Mouse (Mus musculus): Measurements from ENCODE around the gene Runx1. TPM values are rescaled to one million over a fixed set of nuclear protein-coding genes. Genes with fewer than 3 reads are reported as not detected.

The Runx1 gene
- polyA plus RNA-seq, 1 experiment = 32.5 TPM

GRCm38 (mm10) chr16:92644315-92644714, 181.6 kb downstream of the Runx1 start:
- H3K4me1 ChIP-seq (ENCODE audit: control insufficient read depth, insufficient read depth, low read length) = peaks cover 5% of the 10 kb centered on the region; the same call in 1 of the 2 replicates
- WGBS = 43% methylated on average over 10 of the region's 10 CpGs
- no peak overlapping the region for H3K4me3 ChIP-seq (replicated peaks; ENCODE audit: extremely low read depth, low read depth, low read length)
- TF ChIP-seq CTCF (IDR thresholded peaks at IDR 0.05; ENCODE audit: insufficient read depth, low read length) (no peak), POLR2A (IDR thresholded peaks at IDR 0.05; ENCODE audit: borderline replicate concordance, extremely low read depth, low read depth, low read length) (no peak)
- DNase-seq = no peak

- H3K4me3 ChIP-seq (replicated peaks; ENCODE audit: extremely low read depth, low read depth, low read length) = no peak overlapping the region
- 73% methylated on average over 8 of the region's 8 CpGs for WGBS
- peaks cover 5% of the 10 kb centered on the region; the same call in 1 of the 2 replicates for H3K4me1 ChIP-seq (ENCODE audit: control insufficient read depth, insufficient read depth, low read length)
- no peak for DNase-seq
- TF ChIP-seq POLR2A (IDR thresholded peaks at IDR 0.05; ENCODE audit: borderline replicate concordance, extremely low read depth, low read depth, low read length) (no peak), CTCF (IDR thresholded peaks at IDR 0.05; ENCODE audit: insufficient read depth, low read length) (no peak)
Measured at GRCm38 (mm10) chr16:92642283-92642682, 183.7 kb downstream of the Runx1 start.

GRCm38 (mm10) chr16:92641053-92641452, 184.9 kb downstream of the Runx1 start:
- H3K4me3 ChIP-seq (replicated peaks; ENCODE audit: extremely low read depth, low read depth, low read length) = no peak overlapping the region
- WGBS = 42% methylated on average over 6 of the region's 6 CpGs
- DNase-seq = no peak
- H3K4me1 ChIP-seq (ENCODE audit: control insufficient read depth, insufficient read depth, low read length) = peaks cover 3% of the 10 kb centered on the region; the same call in 1 of the 2 replicates
- TF ChIP-seq CTCF (IDR thresholded peaks at IDR 0.05; ENCODE audit: insufficient read depth, low read length) = no peak
- no peak for TF ChIP-seq POLR2A (IDR thresholded peaks at IDR 0.05; ENCODE audit: borderline replicate concordance, extremely low read depth, low read depth, low read length)

GRCm38 (mm10) chr16:92639093-92639492, 186.9 kb downstream of the Runx1 start:
- no peak for DNase-seq
- TF ChIP-seq CTCF (IDR thresholded peaks at IDR 0.05; ENCODE audit: insufficient read depth, low read length) = no peak
- no peak for TF ChIP-seq POLR2A (IDR thresholded peaks at IDR 0.05; ENCODE audit: borderline replicate concordance, extremely low read depth, low read depth, low read length)
- 72% methylated on average over 8 of the region's 8 CpGs for WGBS
- Histone ChIP-seq H3K4me1 (ENCODE audit: control insufficient read depth, insufficient read depth, low read length) (no peaks in the 10 kb centered on the region), H3K4me3 (replicated peaks; ENCODE audit: extremely low read depth, low read depth, low read length) (no peak overlapping the region)

DNA sequence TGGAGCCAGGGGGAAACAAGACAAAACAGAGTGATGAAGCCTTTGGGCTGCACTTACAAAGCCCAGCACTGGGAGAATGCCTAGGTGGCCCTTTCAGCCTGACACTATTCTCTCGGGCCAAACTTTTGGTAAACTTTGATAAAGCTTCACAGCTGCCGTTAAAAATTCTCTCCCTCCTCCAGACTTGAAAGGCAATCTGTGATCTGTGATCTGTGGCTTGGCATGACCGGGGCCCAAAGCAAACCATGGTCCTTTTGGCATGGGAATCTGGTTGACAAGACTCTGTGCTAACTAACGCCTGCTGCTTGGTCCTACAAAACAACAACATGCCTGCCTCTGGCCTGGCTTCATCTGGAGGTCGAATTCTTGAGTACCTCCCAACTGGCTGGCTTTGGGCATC, 188.9 kb downstream of the Runx1 start:
- TF ChIP-seq CTCF (IDR thresholded peaks at IDR 0.05; ENCODE audit: insufficient read depth, low read length) (no peak), POLR2A (IDR thresholded peaks at IDR 0.05; ENCODE audit: borderline replicate concordance, extremely low read depth, low read depth, low read length) (no peak)
- DNase-seq = no peak
- 44% methylated on average over 5 of the region's 5 CpGs for WGBS
- H3K4me1 ChIP-seq (ENCODE audit: control insufficient read depth, insufficient read depth, low read length) = no peaks in the 10 kb centered on the region; the same call in 1 of the 2 replicates
- no peak overlapping the region for H3K4me3 ChIP-seq (replicated peaks; ENCODE audit: extremely low read depth, low read depth, low read length)

DNA sequence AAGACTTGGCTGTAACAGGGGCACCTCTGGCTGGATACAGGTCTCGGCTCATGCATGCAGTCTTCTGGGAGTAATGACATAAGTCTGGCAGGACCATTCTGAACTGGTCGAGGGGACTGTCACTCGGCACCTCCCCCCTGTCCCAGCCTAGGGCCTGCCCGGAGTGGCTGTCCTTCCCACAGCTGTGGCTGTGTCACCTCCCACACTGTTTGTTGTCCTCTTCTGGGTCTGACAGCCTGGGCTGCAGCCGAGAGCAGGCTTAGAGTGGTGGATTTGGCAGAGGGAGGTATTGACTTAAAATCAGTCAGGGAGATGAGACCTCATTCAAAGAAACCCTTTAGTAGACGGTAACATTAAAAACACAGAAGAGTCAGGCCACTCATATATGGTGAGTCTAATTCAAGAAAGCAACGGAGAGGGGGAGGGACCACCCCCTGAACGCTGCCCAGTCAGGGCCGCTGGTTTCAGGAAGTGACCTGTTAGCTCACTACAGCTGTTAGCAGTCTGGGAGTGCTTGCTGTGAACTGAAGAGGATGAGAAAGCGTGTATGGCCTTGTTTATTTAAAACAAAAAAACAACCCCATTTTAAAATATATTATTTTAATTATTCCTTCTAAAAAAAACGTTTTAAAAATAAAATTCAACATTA, 193.7 kb downstream of the Runx1 start:
- WGBS = 14% methylated on average over 11 of the region's 11 CpGs
- no peak for DNase-seq
- H3K4me3 ChIP-seq (replicated peaks; ENCODE audit: extremely low read depth, low read depth, low read length) = no peak overlapping the region
- TF ChIP-seq CTCF (IDR thresholded peaks at IDR 0.05; ENCODE audit: insufficient read depth, low read length) (no peak), POLR2A (IDR thresholded peaks at IDR 0.05; ENCODE audit: borderline replicate concordance, extremely low read depth, low read depth, low read length) (no peak)
- H3K4me1 ChIP-seq (ENCODE audit: control insufficient read depth, insufficient read depth, low read length) = peaks cover 7% of the 10 kb centered on the region; the same call in 1 of the 2 replicates

DNA sequence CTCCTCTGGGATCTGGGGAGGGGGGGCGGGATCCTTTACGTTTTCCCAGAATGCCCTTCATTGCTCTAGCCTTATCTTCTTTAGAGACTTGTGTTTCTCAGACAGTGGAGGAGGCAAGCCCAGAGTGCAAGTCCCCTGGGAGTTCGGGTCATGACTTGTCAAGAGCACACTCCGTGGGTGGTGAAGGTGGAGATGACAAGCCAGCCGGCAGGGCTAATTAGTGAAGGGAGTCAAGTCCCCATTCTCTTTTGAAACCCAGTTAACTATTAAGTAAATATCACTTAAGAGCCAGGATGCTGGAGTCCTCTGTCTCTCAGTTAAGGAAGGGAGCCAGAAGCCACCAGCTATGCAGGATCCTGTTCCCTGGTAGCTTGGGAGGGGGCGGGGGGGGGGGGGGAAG, 194.3 kb downstream of the Runx1 start:
- 25% methylated on average over 6 of the region's 6 CpGs for WGBS
- no peak for DNase-seq
- H3K4me3 ChIP-seq (replicated peaks; ENCODE audit: extremely low read depth, low read depth, low read length) = no peak overlapping the region
- TF ChIP-seq POLR2A (IDR thresholded peaks at IDR 0.05; ENCODE audit: borderline replicate concordance, extremely low read depth, low read depth, low read length) (no peak), CTCF (IDR thresholded peaks at IDR 0.05; ENCODE audit: insufficient read depth, low read length) (no peak)
- H3K4me1 ChIP-seq (ENCODE audit: control insufficient read depth, insufficient read depth, low read length) = peaks cover 7% of the 10 kb centered on the region; the same call in 1 of the 2 replicates

DNA sequence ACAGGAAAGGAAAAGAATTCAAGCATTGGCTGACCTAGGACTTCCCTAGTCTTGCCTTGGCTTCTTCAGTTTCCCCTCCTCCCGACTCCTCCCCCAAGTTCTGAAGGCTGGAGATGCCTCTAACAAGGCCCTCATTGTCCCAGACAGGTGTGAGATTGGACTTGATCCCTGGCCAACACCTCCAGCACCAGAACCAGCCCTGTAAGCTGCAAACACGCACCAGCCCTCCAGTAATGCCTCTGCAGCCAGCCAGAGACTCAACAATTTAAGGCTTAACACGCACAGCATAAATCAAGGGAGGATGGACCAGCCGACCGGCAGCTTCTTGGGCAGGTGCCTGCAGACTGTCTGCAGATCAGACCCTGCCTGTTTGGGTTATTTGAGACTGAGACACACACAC, 195.0 kb downstream of the Runx1 start:
- TF ChIP-seq POLR2A (IDR thresholded peaks at IDR 0.05; ENCODE audit: borderline replicate concordance, extremely low read depth, low read depth, low read length) (no peak), CTCF (IDR thresholded peaks at IDR 0.05; ENCODE audit: insufficient read depth, low read length) (no peak)
- H3K4me3 ChIP-seq (replicated peaks; ENCODE audit: extremely low read depth, low read depth, low read length) = no peak overlapping the region
- WGBS = 50% methylated on average over 5 of the region's 5 CpGs
- no peak for DNase-seq
- H3K4me1 ChIP-seq (ENCODE audit: control insufficient read depth, insufficient read depth, low read length) = peaks cover 7% of the 10 kb centered on the region; the same call in 1 of the 2 replicates

DNA sequence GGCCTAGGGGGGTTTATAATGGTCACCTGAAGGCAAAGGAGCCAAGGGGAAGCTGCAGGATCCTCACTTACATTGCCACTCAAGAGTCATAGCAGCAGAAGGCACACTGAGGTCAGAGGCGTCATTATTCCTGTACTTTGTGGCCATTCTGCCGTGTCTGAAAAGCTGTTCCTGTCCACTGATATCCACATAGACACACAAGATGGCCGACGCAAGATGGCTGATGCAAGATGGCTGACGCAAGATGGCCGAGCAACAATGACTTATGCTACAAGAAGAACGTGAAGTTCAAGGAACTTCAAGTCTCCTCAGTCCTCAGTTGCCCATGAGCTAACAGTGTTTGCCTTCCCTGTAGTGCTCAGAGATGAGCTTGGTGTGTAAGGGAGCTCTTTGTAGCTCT, 196.1 kb downstream of the Runx1 start:
- DNase-seq = no peak
- WGBS = 95% methylated on average over 7 of the region's 7 CpGs
- no peak for TF ChIP-seq CTCF (IDR thresholded peaks at IDR 0.05; ENCODE audit: insufficient read depth, low read length)
- TF ChIP-seq POLR2A (IDR thresholded peaks at IDR 0.05; ENCODE audit: borderline replicate concordance, extremely low read depth, low read depth, low read length) = no peak
- H3K4me3 ChIP-seq (replicated peaks; ENCODE audit: extremely low read depth, low read depth, low read length) = no peak overlapping the region
- H3K4me1 ChIP-seq (ENCODE audit: control insufficient read depth, insufficient read depth, low read length) = peaks cover 7% of the 10 kb centered on the region; the same call in 1 of the 2 replicates

GRCm38 (mm10) chr16:92627262-92627661, 198.7 kb downstream of the Runx1 start:
- 61% methylated on average over 6 of the region's 6 CpGs for WGBS
- Histone ChIP-seq H3K4me1 (ENCODE audit: control insufficient read depth, insufficient read depth, low read length) (peaks cover 7% of the 10 kb centered on the region; the same call in 1 of the 2 replicates), H3K4me3 (replicated peaks; ENCODE audit: extremely low read depth, low read depth, low read length) (no peak overlapping the region)
- TF ChIP-seq CTCF (IDR thresholded peaks at IDR 0.05; ENCODE audit: insufficient read depth, low read length) (no peak), POLR2A (IDR thresholded peaks at IDR 0.05; ENCODE audit: borderline replicate concordance, extremely low read depth, low read depth, low read length) (no peak)
- no peak for DNase-seq

Data from lung, adult 2 months (tissue).